Mouse (Mus musculus): ENCODE data around the gene Sycp1. TPM values are rescaled to one million over a fixed set of nuclear protein-coding genes. Genes with fewer than 3 reads are reported as not detected.

Sycp1 gene
- total RNA-seq (2023) = not detected

GRCm38 (mm10) chr3:102935451-102936354, at the start of gene Sycp1:
Sycp1 (minus strand) TSS chr3:102936100.

GRCm38 (mm10) chr3:102964033-102964432, 28.1 kb upstream of the Sycp1 start, which contains the start of gene Nr1h5:
Nr1h5 (minus strand) TSS chr3:102964133.

DNA sequence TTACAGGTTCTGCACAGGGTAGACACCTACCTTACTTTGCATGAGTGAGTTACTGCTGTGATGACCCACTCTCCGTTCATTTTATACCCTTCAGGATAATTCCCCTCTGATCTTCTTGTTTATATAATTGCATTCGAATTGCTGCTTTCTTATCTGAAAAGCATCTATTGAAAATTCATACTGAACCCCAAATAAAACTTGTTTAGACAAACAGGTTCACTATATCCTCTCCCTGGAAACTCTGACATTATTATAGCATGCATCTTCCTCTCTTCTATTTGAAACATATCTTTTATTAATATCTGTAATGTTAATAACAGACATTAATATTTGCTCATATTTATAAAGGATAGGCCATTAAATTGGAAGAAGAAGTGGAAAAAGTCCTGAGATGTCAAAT, 153.3 kb downstream of the Sycp1 start, which contains the start of gene Tshb:
TSS of gene Tshb (minus strand) at position 101 of the 400 bp plus-strand sequence.

Other genes with a start within 250 kb of the Sycp1 start
- 1.1 TPM for gene Tspan2, start 201.6 kb downstream of the Sycp1 start, total RNA-seq (2023)
- gene Tshb, start 153.4 kb downstream of the Sycp1 start, total RNA-seq (2023) = not detected
- not detected for gene Nr1h5, start 28.0 kb upstream of the Sycp1 start, total RNA-seq (2023)
- 104 TPM for gene Sike1, start 59.6 kb upstream of the Sycp1 start, total RNA-seq (2023)
- 499 TPM for gene Csde1, start 84.3 kb upstream of the Sycp1 start, total RNA-seq (2023)
- 112 TPM for gene Nras, start 122.2 kb upstream of the Sycp1 start, total RNA-seq (2023)
- 15.8 TPM for gene Ampd1, start 137.9 kb upstream of the Sycp1 start, total RNA-seq (2023)
- 3.1 TPM for gene Dennd2c, start 166.5 kb upstream of the Sycp1 start, total RNA-seq (2023)
- gene Bcas2, start 235.6 kb upstream of the Sycp1 start, total RNA-seq (2023) = 111 TPM

Measured in CD4-positive naive resting alpha-beta T cell, adult 57 days (primary cell).